8 mouse cellular contexts compared by ENCODE assay signal in the genomic region with DNA sequence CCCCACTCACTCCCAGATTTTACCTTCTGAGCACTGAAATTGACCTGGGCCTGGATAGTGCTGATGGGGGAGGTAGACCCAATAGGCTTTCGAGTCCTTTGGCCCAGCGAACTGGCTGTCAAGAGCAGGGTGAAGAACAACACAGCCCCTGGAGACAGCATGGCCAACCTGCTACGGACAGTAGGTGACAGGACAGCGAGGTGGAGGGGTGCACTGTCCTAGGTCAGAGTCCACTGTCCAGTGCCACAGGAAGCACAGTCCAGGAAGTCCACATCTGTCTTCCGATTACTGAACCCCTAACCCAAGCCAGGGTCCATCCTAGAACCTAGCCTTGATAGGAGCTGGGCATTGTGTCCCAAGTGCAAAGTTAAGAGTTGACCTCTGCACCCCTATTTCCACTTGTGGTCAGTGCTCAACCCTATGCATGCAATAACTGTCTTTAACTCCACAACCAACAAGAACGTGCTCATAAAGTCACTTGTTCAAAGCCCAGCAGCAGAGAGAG. TPM values are rescaled to one million over a fixed set of nuclear protein-coding genes. Genes with fewer than 3 reads are reported as not detected.
DNase-seq lines count a peak whose midpoint lies in the region; ATAC-seq and TF ChIP-seq lines count a peak whose summit lies in the region.

No protein-coding gene starts in this region.

- no peak for TF ChIP-seq POLR2A in ES-Bruce4 (IDR thresholded peaks at IDR 0.05; ENCODE audit: insufficient read depth, low read length)

- H3K36me3 ChIP-seq in ES-Bruce4 (ENCODE audit: control insufficient read depth, insufficient read depth, low read length, poor library complexity, severe bottlenecking) = no peaks in the 10 kb centered on the region
- peaks cover 29% of the 10 kb centered on the region for H3K36me3 ChIP-seq in forebrain, postnatal 0 days (ENCODE audit: insufficient read depth)
- H3K36me3 ChIP-seq in stomach, postnatal 0 days (ENCODE audit: control insufficient read depth, insufficient read depth, low read length) = peaks cover 2% of the 10 kb centered on the region; the same call in 1 of the 2 replicates

- H3K4me3 ChIP-seq in ES-Bruce4 (ENCODE audit: low read depth, low read length) = peak overlapping the region; percentile 63
- peak overlapping the region; percentile 71 for H3K4me3 ChIP-seq in forebrain, postnatal 0 days (ENCODE audit: low read depth, low read length)
- H3K4me3 ChIP-seq in stomach, postnatal 0 days (ENCODE audit: low read depth, low read length) = peak overlapping the region; percentile 84; the same call in 1 of the 2 replicates

- 0 out of 2 replicates have a peak overlapping the region, but pooled peaks have one; percentile 3 for H3K9ac ChIP-seq in ES-Bruce4 (ENCODE audit: low read depth, poor library complexity, severe bottlenecking)
- H3K9ac ChIP-seq in forebrain, postnatal 0 days = peak overlapping the region; percentile 95
- H3K9ac ChIP-seq in stomach, postnatal 0 days (ENCODE audit: low read length) = peak overlapping the region; percentile 45

- DNase-seq in embryo, embryonic 9.5 days (ENCODE audit: extremely low spot score) = peak; percentile 9
- no peak for DNase-seq in embryo, embryonic 10.5 days (ENCODE audit: low spot score)
- DNase-seq in forebrain, postnatal 0 days = no peak
- peak; percentile 13 for DNase-seq in liver
- no peak for DNase-seq in stomach, postnatal 0 days (ENCODE audit: low spot score)
- no peak for DNase-seq in layer of hippocampus, postnatal 10 days (ENCODE audit: low spot score in 2 of 2)

- H3K4me2 ChIP-seq in forebrain, postnatal 0 days (ENCODE audit: low read depth) = peak overlapping the region; percentile 57
- peak overlapping the region; percentile 50 for H3K4me2 ChIP-seq in stomach, postnatal 0 days (replicated peaks; ENCODE audit: low read depth)

- no peaks in the 10 kb centered on the region for H3K4me1 ChIP-seq in ES-Bruce4 (ENCODE audit: control insufficient read depth, insufficient read depth, low read length)
- H3K4me1 ChIP-seq in forebrain, postnatal 0 days (ENCODE audit: insufficient read depth) = peaks cover 9% of the 10 kb centered on the region
- H3K4me1 ChIP-seq in stomach, postnatal 0 days (replicated peaks; ENCODE audit: control insufficient read depth, insufficient read depth) = 0 out of 2 replicates have a peak, but pooled peaks cover 10% of the 10 kb centered on the region

- TF ChIP-seq CTCF in ES-Bruce4 (IDR thresholded peaks at IDR 0.05; ENCODE audit: low read depth, low read length) = no peak
- TF ChIP-seq CTCF in forebrain, postnatal 0 days (IDR thresholded peaks at IDR 0.05; ENCODE audit: low read depth) = no peak
- TF ChIP-seq CTCF in stomach, postnatal 0 days (IDR thresholded peaks at IDR 0.05; ENCODE audit: low read depth) = no peak

- no peak for ATAC-seq in forebrain, postnatal 0 days
- ATAC-seq in stomach, postnatal 0 days (ENCODE audit: low FRiP score, low TSS enrichment) = peak; percentile 2; the same call in 1 of the 2 replicates
- ATAC-seq in CD4-positive, CD25-positive, alpha-beta regulatory T cell, adult 4 months = no peak

- no peak overlapping the region for H3K27ac ChIP-seq in ES-Bruce4 (ENCODE audit: insufficient read depth, low read length)
- no peak overlapping the region; the same call in 1 of the 2 replicates for H3K27ac ChIP-seq in forebrain, postnatal 0 days (ENCODE audit: low read depth, low read length)
- H3K27ac ChIP-seq in stomach, postnatal 0 days (replicated peaks) = no peak overlapping the region; the same call in 1 of the 2 replicates

- WGBS in forebrain, postnatal 0 days = 72% methylated on average over 6 of the region's 6 CpGs
- 69% methylated on average over 6 of the region's 6 CpGs for whole genome bisulfite sequencing in stomach, postnatal 0 days

- H3K27me3 ChIP-seq in ES-Bruce4 (ENCODE audit: control insufficient read depth, insufficient read depth, low read length, poor library complexity, severe bottlenecking) = no peaks in the 10 kb centered on the region
- H3K27me3 ChIP-seq in forebrain, postnatal 0 days (ENCODE audit: insufficient read depth, low read length) = no peaks in the 10 kb centered on the region
- H3K27me3 ChIP-seq in stomach, postnatal 0 days (ENCODE audit: control insufficient read depth, insufficient read depth, low read length) = no peaks in the 10 kb centered on the region

- no peaks in the 10 kb centered on the region for H3K9me3 ChIP-seq in ES-Bruce4 (replicated peaks; ENCODE audit: control insufficient read depth, insufficient read depth, low read length, poor library complexity, severe bottlenecking)
- no peaks in the 10 kb centered on the region for H3K9me3 ChIP-seq in forebrain, postnatal 0 days (ENCODE audit: low read length)
- no peaks in the 10 kb centered on the region for H3K9me3 ChIP-seq in stomach, postnatal 0 days (ENCODE audit: control insufficient read depth, low read length)

- TF ChIP-seq EP300 in ES-Bruce4 (IDR thresholded peaks at IDR 0.05; ENCODE audit: insufficient read depth, low read depth, low read length) = no peak
- TF ChIP-seq EP300 in stomach, postnatal 0 days (optimal IDR thresholded peaks at IDR 0.05) = no peak

RNA-seq across cellular contexts. Expression of gene Fbxw5, which starts 0.4 kb away (rescaled TPM):
- 16.4 and 18.4 TPM in 2 replicates for polyA plus RNA-seq in ES-Bruce4 (2011; ENCODE audit: insufficient read depth, insufficient read length, low read depth, missing spikeins)
- total RNA-seq in forebrain, postnatal 0 days (2014; rRNA removed) = 120 and 140 TPM in 2 replicates
- 93.8 and 116 TPM in 2 replicates for polyA plus RNA-seq in forebrain, postnatal 0 days (2015; fragmentation: Nextera tagmentation; extraction: Ambion mirVana)
- polyA plus RNA-seq in stomach, postnatal 0 days (2015; fragmentation: Nextera tagmentation; extraction: Ambion mirVana) = 39.3 and 47.5 TPM in 2 replicates
- 100 to 1,000 TPM; 132 to 140 TPM for total RNA-seq in layer of hippocampus, postnatal 10 days (2021)
- 100 to 1,000 TPM in 1 of 2 experiments, 10 to 100 TPM in 1; 60.7 to 143 TPM for polyA plus RNA-seq in CD4-positive, CD25-positive, alpha-beta regulatory T cell, adult 4 months (2017; shearing (Covaris generic))

RNA-seq across cellular contexts. Expression of gene C8g, which starts 1.4 kb away (rescaled TPM):
- polyA plus RNA-seq in ES-Bruce4 (2011; ENCODE audit: insufficient read depth, insufficient read length, low read depth, missing spikeins) = 3.5 and 4.9 TPM in 2 replicates
- 0.85 and 2.4 TPM in 2 replicates for total RNA-seq in forebrain, postnatal 0 days (2014; rRNA removed)
- 4.0 and 4.3 TPM in 2 replicates for polyA plus RNA-seq in forebrain, postnatal 0 days (2015; fragmentation: Nextera tagmentation; extraction: Ambion mirVana)
- polyA plus RNA-seq in stomach, postnatal 0 days (2015; fragmentation: Nextera tagmentation; extraction: Ambion mirVana) = 2.8 and 3.8 TPM in 2 replicates
- 1 to 10 TPM; 1.5 to 1.9 TPM for total RNA-seq in layer of hippocampus, postnatal 10 days (2021)
- 1 to 10 TPM; 4.5 to 4.6 TPM for polyA plus RNA-seq in CD4-positive, CD25-positive, alpha-beta regulatory T cell, adult 4 months (2017; shearing (Covaris generic))

RNA-seq across cellular contexts. Expression of gene Lcn12, which starts 6.4 kb away (rescaled TPM):
- polyA plus RNA-seq in ES-Bruce4 (2011; ENCODE audit: insufficient read depth, insufficient read length, low read depth, missing spikeins) = not detected in 2 replicates
- not detected in 2 replicates for total RNA-seq in forebrain, postnatal 0 days (2014; rRNA removed)
- polyA plus RNA-seq in forebrain, postnatal 0 days (2015; fragmentation: Nextera tagmentation; extraction: Ambion mirVana) = not detected in 2 replicates
- polyA plus RNA-seq in stomach, postnatal 0 days (2015; fragmentation: Nextera tagmentation; extraction: Ambion mirVana) = not detected in 2 replicates
- not detected for total RNA-seq in layer of hippocampus, postnatal 10 days (2021)
- not detected for polyA plus RNA-seq in CD4-positive, CD25-positive, alpha-beta regulatory T cell, adult 4 months (2017; shearing (Covaris generic))

RNA-seq across cellular contexts. Expression of gene Ptgds, which starts 30.3 kb away (rescaled TPM):
- 0.57 TPM in 1 of 2 replicates, not detected in the other for polyA plus RNA-seq in ES-Bruce4 (2011; ENCODE audit: insufficient read depth, insufficient read length, low read depth, missing spikeins)
- 1,270 and 1,729 TPM in 2 replicates for total RNA-seq in forebrain, postnatal 0 days (2014; rRNA removed)
- polyA plus RNA-seq in forebrain, postnatal 0 days (2015; fragmentation: Nextera tagmentation; extraction: Ambion mirVana) = 1,561 and 1,919 TPM in 2 replicates
- 4.7 and 5.2 TPM in 2 replicates for polyA plus RNA-seq in stomach, postnatal 0 days (2015; fragmentation: Nextera tagmentation; extraction: Ambion mirVana)
- total RNA-seq in layer of hippocampus, postnatal 10 days (2021) = 100 to 1,000 TPM; 257 to 743 TPM
- polyA plus RNA-seq in CD4-positive, CD25-positive, alpha-beta regulatory T cell, adult 4 months (2017; shearing (Covaris generic)) = not detected

RNA-seq across cellular contexts. Expression of gene Paxx, which starts 39.2 kb away (rescaled TPM):
- 3.7 and 5.7 TPM in 2 replicates for polyA plus RNA-seq in ES-Bruce4 (2011; ENCODE audit: insufficient read depth, insufficient read length, low read depth, missing spikeins)
- 154 and 164 TPM in 2 replicates for total RNA-seq in forebrain, postnatal 0 days (2014; rRNA removed)
- 151 and 154 TPM in 2 replicates for polyA plus RNA-seq in forebrain, postnatal 0 days (2015; fragmentation: Nextera tagmentation; extraction: Ambion mirVana)
- polyA plus RNA-seq in stomach, postnatal 0 days (2015; fragmentation: Nextera tagmentation; extraction: Ambion mirVana) = 51.7 and 59.7 TPM in 2 replicates
- total RNA-seq in layer of hippocampus, postnatal 10 days (2021) = 10 to 100 TPM; 56.1 to 68.6 TPM
- 100 to 1,000 TPM in 1 of 2 experiments, 10 to 100 TPM in 1; 74.7 to 102 TPM for polyA plus RNA-seq in CD4-positive, CD25-positive, alpha-beta regulatory T cell, adult 4 months (2017; shearing (Covaris generic))

Comparison
In these comparisons a context has a peak if more than half of its experiments do, and no peak if none do; other contexts are left out.
1. DNase-seq: peak in embryo, embryonic 9.5 days (single experiment) and liver (single experiment); none in embryo, embryonic 10.5 days (single experiment), forebrain, postnatal 0 days (single experiment), stomach, postnatal 0 days (single experiment) and layer of hippocampus, postnatal 10 days (0 of 2).
2. H3K9ac ChIP-seq: peak in every context shown above with its lines; median percentile 95 in forebrain, postnatal 0 days; 45 in stomach, postnatal 0 days; 3 in ES-Bruce4.
3. Peak in every context shown above with its lines, with median percentiles within 50 percentile points of each other: H3K4me3 ChIP-seq.